Mouse (Mus musculus) liver, embryonic 14.5 days (tissue): ENCODE results near the gene Mmachc.

Source experiments
- CTCF ChIP-seq: IDR thresholded peaks from 2 replicates; pipeline ENCODE4 v1.5.1; 2016; ENCODE audit warnings: antibody characterized with exemption, low read depth, control low read depth
- EP300 ChIP-seq: IDR thresholded peaks from 2 replicates; pipeline ENCODE4 v1.6.1; 2016; ENCODE audit warnings: antibody characterized with exemption, low read depth

DNA sequence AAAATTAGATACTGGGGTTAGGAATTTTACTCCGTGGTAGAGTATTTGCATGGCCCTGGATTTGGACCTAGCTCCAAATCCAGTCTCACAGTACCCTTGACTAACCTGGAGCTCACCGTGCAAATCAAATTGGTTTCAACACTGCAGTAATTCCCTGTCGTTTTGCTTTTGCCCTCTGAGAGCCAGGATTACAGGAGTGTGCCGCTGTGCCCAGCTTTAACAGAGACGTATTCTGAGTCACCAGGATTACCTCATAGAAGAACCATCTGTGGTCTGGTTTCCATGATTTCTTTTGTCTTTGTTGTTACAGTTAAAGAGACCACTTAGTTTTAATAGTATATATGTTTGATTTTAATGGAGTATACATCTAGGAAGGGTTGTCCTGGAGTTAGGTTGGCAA lies 29.1 kb downstream of the Mmachc start:
- TF ChIP-seq CTCF (no peak), EP300 (no peak)
